Mouse (Mus musculus) naive thymus-derived CD4-positive, alpha-beta T cell, adult 5 months (primary cell): ENCODE measurements around the gene Tspan14. TPM values are rescaled to one million over a fixed set of nuclear protein-coding genes. Genes with fewer than 3 reads are reported as not detected.

ENCODE experiments used
- polyA plus RNA-seq: library from polyadenylated mRNA; unstranded; fragments of 100-300 nt; shearing (Covaris generic); gene quantifications from one replicate; pipeline ENCODE4 v1.2.1, GENCODE M21; 2017

The Tspan14 gene
- polyA plus RNA-seq = 138 TPM

DNA sequence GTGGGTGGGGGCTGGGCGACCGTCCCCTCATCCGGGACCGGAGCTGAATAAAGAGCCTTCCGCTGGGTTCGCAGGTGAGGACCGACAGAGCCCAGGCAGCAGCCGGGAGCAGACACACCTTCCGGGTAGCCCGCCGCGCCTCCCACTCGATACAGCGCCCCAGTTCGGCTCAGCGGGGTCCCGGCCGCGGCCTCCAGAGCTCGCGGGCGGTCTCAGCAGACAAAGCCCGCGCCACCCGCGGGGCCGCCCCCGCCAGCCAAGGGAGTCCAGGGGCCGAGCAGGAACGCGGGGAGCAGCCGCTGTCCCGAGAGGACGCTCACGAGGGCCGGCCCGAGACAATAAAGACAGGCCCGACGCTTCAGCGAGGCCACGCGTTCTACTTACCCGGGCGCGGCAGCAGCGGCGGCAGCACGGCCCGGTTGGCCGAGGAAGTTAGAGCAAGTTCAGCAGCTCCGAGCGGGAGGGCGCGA, at the start of gene Tspan14:
Gene Tspan14 (minus strand): TSS at position 416 of the 470 bp plus-strand sequence.

GRCm38 (mm10) chr14:41013630-41014613, 47.3 kb upstream of the Tspan14 start, which contains the start of gene Fam213a:
TSS of gene Fam213a (minus strand) at chr14:41013788.

GRCm38 (mm10) chr14:40893196-40893595, 73.4 kb downstream of the Tspan14 start, which contains the start of gene Sh2d4b:
TSS of gene Sh2d4b (minus strand) at chr14:40893266.

Other genes starting within 250 kb of the Tspan14 start
- 0.62 TPM for gene Sh2d4b, start 73.5 kb downstream of the Tspan14 start, polyA plus RNA-seq
- 10.9 TPM for gene Fam213a, start 47.0 kb upstream of the Tspan14 start, polyA plus RNA-seq
- gene Dydc2, start 102.4 kb upstream of the Tspan14 start, polyA plus RNA-seq = not detected
- not detected for gene Dydc1, start 106.1 kb upstream of the Tspan14 start, polyA plus RNA-seq
- gene Mat1a, start 138.2 kb upstream of the Tspan14 start, polyA plus RNA-seq = not detected
- not detected for gene Sftpa1, start 165.0 kb upstream of the Tspan14 start, polyA plus RNA-seq
- gene Mbl1, start 184.7 kb upstream of the Tspan14 start, polyA plus RNA-seq = not detected
- not detected for gene Sftpd, start 218.3 kb upstream of the Tspan14 start, polyA plus RNA-seq